Mouse (Mus musculus) frontal cortex, postnatal 10 days (tissue): ENCODE results near the gene Paqr9.
"Not testable (repeated sequence)": the region's sequence is repeated elsewhere in the genome, so short reads cannot be mapped to it uniquely, and the experiment has no call there.

Experiments
- DNase-seq, 2 experiments: peaks; one replicate each; pipeline ENCODE4 v3.0.0; 2022; ENCODE audit warnings: low spot score in 2 of 2, mixed read lengths in 1 of 2

The Paqr9 gene

DNA sequence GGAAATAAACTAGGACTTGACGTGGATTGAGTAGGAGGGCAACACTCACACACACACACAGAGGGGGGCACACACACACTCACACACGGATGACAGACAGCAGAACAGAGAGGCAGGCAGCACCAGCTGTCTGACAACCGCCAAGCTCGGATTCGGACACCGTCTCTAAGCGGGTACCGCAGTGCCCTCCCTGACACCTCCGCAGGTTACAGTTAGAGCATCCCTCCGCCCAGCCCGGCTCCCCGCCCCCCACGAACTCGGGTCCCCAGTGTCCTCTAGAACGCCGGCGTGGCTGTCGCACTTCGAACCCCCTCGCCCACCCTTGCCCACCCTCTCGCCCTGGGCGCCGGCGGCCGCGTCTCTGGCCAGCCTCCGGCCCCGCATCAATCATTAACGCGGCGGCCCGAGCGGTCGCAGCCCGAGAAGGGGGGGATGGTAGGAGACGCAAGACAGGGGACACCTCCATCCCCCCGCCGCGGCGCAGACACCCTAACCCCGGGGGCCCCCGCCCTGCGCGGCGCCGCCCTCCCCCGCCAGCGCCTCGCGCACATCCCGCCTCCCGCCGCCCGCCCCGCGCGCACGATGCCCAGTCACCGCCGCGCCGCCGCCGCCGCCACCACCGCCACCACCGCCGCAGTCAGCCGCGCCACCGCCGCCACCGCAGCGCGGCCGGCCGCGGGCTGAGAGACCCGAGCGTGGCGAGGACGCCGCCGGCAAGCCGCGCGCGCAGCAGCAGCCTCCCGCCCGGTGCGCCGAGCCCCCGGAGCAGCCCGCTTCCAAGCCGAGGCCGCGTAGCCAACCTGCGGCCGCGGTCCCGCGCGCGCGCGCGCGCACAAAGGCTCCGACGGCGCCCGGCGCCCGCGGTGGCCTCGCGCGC is at the start of gene Paqr9:
Gene Paqr9, plus strand, starts transcription at position 599 of the 877 bp plus-strand sequence.
- peak; percentile 51 to 56 for DNase-seq

DNA sequence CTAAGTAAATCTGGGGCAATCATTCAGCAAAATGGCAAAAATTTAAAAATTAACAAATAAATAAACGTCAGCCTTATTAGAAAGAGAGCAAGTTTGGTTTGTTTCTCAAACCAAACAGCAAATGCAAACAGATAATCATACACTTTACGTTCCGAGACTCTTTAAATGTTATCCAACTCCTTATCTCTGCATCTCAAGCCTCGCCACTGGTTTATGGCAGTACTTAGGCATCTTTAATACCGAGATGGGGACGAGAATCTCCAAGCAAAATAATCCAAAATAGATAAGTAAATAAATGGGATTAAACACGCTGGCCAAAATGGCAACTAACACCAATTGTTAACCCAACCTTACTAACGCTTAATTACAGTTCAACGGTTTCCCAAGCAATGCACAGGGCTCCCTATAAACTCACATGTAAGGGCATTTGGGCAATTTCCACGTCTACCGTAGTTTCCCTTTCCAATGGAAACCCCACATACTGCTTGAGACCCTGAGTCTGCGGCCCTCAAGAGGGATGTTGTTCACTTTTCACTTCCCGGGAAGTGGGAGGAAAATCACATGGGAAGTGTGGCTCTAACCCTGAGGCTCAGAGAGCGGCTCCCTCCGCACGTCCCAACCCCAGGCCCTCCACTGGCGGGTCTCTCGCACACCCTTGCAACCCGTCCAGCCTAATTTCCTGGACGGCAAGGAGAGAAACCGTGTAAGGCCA is 48.6 kb upstream of the Paqr9 start:
- DNase-seq, result no peak

DNA sequence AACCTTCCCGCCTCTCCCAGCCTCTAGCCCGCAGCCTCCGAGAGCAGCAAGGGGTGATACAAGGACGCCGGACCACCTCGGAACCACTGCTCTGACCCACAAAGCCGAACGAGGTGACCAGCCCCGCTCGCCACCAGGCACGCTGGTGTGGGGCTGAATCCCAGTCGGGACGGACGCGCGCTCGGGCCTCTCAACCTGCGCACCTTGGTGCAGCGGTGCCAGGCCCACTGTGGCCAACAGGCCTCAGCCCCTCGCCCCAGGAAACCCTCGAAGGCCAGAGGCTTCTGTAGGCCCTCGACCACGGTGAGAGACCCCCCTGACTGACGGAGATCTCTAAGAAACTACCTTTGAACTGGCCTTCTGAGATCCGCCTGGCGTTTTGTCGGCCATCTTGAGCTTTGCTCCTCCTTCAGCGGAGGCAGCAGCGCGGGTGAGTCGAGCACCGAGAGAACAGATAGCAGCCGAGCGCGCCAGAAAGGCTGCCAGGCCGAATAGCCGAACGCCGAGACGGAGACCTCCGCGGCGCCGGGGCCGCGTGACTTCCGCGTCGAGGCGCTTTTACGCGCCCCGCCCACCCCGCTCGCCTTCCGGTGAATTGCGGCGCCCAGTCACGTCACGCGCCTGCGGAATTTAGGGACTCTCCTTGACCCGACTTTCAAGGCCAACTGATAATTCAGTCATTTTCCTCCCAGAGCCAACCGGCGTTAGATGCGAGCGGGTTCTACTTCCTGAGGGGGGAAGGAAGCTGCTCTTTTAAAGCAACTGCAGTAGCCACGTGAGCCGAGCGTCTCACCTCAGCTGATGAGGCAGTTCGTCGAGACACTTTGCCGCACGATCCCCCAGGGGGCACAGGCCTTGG is 47.8 kb upstream of the Paqr9 start, which contains the start of gene U2surp:
Gene U2surp, minus strand, starts transcription at position 525 of the 859 bp plus-strand sequence.
- peak; percentile 94 to 96 for DNase-seq

- no peak for DNase-seq
Observed at GRCm38 (mm10) chr9:95512331-95513030, 47.0 kb upstream of the Paqr9 start.

DNA sequence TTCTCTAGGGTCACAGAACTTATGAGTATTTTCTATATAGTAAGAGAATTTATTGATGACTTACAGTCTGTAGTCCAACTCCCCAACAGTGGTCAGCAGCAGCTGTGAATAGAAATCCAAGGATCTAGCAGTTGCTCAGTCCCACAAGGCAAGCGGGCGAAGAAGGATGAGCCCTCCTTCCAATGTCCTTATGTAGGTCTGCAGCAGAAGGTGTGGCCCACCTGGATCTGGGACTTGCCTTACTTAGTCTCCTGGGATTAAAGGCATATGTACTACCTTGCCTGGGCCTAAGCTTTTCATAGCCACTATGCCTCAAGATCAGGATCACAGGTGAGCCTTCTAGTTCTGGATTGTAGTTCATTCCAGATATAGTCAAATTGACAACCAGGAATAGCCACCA is 45.7 kb upstream of the Paqr9 start:
- no peak for DNase-seq

DNA sequence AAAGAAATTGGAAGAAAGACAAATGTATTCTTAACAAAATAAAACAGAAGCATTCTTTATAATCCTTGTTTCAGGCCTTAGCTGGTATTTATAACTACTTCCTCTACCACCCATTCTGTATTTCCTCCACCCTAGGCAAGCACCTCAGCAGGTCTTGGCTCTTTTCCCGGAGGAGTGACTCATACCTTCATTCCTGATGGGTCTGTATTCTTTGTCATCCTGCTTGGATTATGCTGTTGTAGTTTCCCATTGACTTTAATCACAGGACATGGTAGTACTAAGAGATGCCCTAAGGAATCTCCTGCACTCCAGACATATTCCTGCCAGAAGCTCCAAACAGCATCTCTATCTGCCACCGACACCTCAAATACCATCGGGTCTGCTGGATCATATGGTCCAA is 45.1 kb upstream of the Paqr9 start:
- not testable (repeated sequence) for DNase-seq

- no peak for DNase-seq
Observed at GRCm38 (mm10) chr9:95520563-95520962, 38.9 kb upstream of the Paqr9 start.

- no peak for DNase-seq
Observed at GRCm38 (mm10) chr9:95521031-95521430, 38.4 kb upstream of the Paqr9 start.

- DNase-seq, result no peak
Observed at GRCm38 (mm10) chr9:95521566-95521965, 37.9 kb upstream of the Paqr9 start.

GRCm38 (mm10) chr9:95522561-95522960 is 36.9 kb upstream of the Paqr9 start:
- DNase-seq, result no peak

GRCm38 (mm10) chr9:95525376-95525775 is 34.1 kb upstream of the Paqr9 start:
- DNase-seq, result no peak

GRCm38 (mm10) chr9:95525961-95526360 is 33.5 kb upstream of the Paqr9 start:
- peak in 1 of 2 experiments; percentile 14 for DNase-seq

GRCm38 (mm10) chr9:95527676-95528075 is 31.8 kb upstream of the Paqr9 start:
- DNase-seq, result no peak

- no peak for DNase-seq
Observed at GRCm38 (mm10) chr9:95531144-95531543, 28.3 kb upstream of the Paqr9 start.

DNA sequence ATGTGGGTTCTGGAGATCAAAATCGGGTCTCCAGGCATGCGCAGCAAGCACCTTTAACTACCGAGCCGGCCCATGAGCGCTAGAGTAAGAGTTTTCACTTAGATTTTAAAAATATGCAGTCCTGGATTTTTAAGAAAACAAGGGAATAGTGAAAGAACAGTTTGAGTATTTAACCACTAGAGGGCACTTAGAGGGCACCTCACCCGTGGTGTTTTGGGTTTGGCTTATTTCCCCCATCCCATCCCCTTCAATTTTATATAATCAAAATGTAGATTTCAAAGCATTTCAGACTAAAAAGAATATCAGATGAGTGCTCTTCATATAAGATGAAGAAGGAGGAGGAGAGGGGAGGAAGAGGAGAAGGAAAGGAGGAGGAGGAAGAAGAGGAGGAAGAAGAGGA is 25.6 kb upstream of the Paqr9 start:
- DNase-seq, result no peak

GRCm38 (mm10) chr9:95539176-95539800 is 20.2 kb upstream of the Paqr9 start:
- no peak for DNase-seq

- no peak for DNase-seq
Observed at GRCm38 (mm10) chr9:95540487-95540886, 19.0 kb upstream of the Paqr9 start.

DNA sequence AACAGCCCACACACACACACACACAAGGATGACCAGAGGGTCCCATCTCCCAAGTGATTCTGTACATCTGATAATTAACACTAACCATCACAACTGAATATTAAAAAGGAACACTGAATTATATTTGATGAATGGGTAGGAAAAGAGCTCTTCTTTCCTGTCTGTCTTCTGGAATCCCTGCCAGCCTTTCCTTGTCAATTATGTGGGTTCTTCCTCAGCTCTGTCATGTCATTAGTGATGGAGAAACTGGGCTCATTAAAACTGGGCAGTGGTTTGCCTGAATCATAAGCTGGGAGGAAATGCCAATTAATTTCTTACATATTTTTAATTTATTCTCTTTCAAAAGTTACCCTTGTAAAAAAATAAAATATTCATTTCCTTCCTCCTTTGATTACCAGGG is 18.2 kb upstream of the Paqr9 start:
- DNase-seq, result no peak

DNA sequence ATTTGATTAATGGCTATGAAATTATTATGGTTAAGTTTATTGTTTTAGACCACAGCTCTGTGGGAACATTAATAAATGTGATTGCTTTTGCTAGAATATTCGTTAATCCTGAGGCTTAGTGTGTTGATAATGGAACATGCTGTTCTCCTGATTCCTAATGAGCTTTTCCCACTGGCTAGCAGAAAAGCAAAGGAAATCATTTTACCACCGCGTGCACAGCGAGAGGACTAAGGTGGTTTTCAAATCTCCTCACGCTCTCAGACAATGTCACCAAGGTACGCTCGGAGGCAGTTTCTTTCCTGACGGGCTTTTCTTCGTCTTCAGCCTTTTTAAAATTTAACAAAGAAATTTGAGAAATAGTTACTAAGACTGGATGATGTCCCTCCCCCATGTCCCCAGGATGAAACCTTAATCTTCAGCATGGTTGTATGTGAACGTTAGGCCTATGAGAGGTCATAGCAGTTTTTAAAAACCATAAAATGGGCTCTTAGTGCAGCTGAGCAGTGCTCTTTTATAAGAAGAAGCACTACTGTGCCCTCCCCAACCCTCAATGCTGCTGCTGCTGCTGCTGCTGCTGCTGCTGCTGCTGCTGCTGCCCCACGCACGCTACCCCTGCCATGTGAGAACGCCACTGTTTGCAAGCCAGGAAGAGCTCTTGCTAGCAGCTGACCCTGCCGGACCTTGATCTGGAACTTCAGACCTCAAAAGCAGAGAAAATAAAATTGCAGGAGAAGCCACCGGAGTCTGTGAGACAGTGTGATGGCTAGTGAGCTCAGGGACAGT is 17.6 kb upstream of the Paqr9 start:
- DNase-seq, result no peak

DNA sequence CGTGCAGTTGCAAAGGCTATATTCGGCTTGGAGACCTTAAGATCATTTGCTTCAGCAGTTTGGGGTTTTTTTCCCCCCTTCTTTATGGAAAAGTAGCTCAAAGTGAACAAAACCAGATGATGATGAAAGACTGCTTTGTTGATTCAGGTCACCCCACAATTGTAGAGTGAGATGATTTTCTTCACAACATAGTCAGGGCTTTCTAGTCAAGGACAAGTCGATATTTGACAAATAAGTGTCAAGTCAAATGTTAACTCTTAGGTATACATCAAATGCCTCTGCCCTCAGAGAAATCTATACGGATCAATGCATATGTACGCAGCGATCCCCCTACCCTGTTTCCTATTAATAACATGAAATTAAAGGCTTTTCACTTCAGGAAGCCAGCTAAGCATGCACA is 17.0 kb upstream of the Paqr9 start:
- DNase-seq, result no peak
